Mouse (Mus musculus): ENCODE measurements around the gene Numb. TPM values are rescaled to one million over a fixed set of nuclear protein-coding genes. Genes with fewer than 3 reads are reported as not detected.
A peak's percentile ranks its signal among the peaks of the same experiment; 100 is the strongest.

Gene Numb
- 37.6 and 38.0 TPM in 2 replicates for polyA plus RNA-seq (2014; fragmentation: Nextera tagmentation; extraction: Ambion mirVana)

DNA sequence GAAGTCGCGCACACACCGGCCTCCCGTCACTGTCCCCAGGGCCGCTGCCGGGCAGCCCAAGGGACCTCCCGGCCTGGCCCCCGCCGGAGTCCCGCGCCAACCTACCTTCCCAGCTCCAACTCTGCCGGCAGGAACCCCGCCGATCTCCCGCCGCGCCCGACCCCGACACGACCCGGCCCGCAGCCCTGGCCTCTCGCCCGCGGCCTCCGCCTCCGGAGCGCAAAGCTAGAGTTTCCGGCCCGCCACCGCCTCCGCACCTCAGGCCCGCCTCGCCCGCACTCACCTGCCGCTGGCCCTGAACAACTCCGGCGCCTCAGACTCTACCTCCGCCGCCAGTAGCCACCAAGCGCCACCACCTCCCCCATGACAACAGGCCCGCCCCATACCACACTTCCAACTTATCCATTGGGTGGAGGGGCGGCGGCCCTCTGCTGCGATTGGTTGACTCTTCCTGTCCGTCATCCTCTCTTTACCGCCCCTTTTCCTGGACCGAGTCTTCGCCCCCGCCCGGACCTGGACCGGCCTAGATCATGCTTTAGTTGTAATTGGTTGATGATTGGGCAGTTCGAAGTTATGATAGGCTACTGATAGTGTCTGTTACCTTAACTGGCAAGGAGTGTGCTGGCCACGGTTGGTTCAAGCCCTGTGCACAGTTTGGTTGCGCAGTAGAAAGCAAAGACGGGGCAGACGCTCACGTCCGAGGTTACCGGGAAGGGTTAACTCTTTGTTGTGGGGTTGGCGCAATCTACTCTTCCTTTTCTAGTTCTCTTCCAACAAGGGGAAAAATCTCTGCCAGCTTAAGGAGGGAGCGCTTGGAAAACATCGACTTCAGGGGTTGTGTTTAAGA lies at the start of gene Numb:
Gene Numb (minus strand): TSS at position 400 of the 847 bp plus-strand sequence.
- WGBS: under 1% methylated on average over 50 of the region's 63 CpGs
- H3K4me1 ChIP-seq (ENCODE audit: control insufficient read depth, insufficient read depth, low read length): no peaks in the 10 kb centered on the region
- peak within 1 kb of the TSS; percentile 71 for H3K27ac ChIP-seq (replicated peaks; ENCODE audit: low read depth, low read length)
- H3K27me3 ChIP-seq (ENCODE audit: control insufficient read depth, insufficient read depth, low read length): no peaks in the 10 kb centered on the region
- peak within 1 kb of the TSS; percentile 71 for H3K4me2 ChIP-seq (ENCODE audit: low read depth, severe bottlenecking)
- peak; percentile 99 for DNase-seq (ENCODE audit: low spot score)
- ATAC-seq (ENCODE audit: insufficient number of reproducible peaks, low FRiP score, low TSS enrichment, low read depth): peak; percentile 100
- H3K9me3 ChIP-seq (ENCODE audit: control insufficient read depth, low read length): no peaks in the 10 kb centered on the region
- H3K4me3 ChIP-seq (ENCODE audit: low read depth, low read length): peak within 1 kb of the TSS; percentile 90
- no peaks in the 10 kb centered on the region for H3K36me3 ChIP-seq (ENCODE audit: control insufficient read depth, insufficient read depth, low read length)
- peak within 1 kb of the TSS; percentile 76 for H3K9ac ChIP-seq (ENCODE audit: low read length)

- H3K9ac ChIP-seq (ENCODE audit: low read length): no peak overlapping the region
- WGBS: 78% methylated on average over 7 of the region's 7 CpGs
Observed at GRCm38 (mm10) chr12:83965235-83965634, 43.5 kb upstream of the Numb start.

DNA sequence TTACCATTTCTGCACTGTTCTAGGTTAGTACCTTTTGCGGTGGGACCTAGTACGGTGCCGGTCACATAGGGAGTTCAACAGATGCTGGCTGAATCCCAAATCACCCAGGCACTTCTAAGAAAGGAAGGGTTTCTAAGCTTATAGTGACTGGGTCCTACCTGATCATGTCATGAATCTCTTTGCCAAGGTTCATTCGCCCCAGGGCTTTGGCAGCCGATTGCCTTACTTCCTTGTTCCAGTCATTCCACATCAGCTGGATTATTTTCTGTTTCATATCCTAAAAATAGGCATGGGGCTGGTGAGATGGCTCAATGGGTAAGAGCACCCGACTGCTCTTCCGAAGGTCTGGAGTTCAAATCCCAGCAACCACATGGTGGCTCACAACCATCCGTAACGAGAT lies 36.5 kb upstream of the Numb start:
- DNase-seq (ENCODE audit: low spot score): no peak
- H3K27me3 ChIP-seq (ENCODE audit: control insufficient read depth, insufficient read depth, low read length): no peaks in the 10 kb centered on the region
- 93% methylated on average over 9 of the region's 9 CpGs for WGBS
- no peaks in the 10 kb centered on the region for H3K4me1 ChIP-seq (ENCODE audit: control insufficient read depth, insufficient read depth, low read length)
- H3K27ac ChIP-seq (replicated peaks; ENCODE audit: low read depth, low read length): no peak overlapping the region
- H3K4me3 ChIP-seq (ENCODE audit: low read depth, low read length): no peak overlapping the region
- H3K4me2 ChIP-seq (ENCODE audit: low read depth, severe bottlenecking): no peak overlapping the region
- H3K9ac ChIP-seq (ENCODE audit: low read length): no peak overlapping the region
- no peak for ATAC-seq (ENCODE audit: insufficient number of reproducible peaks, low FRiP score, low TSS enrichment, low read depth)
- no peaks in the 10 kb centered on the region for H3K9me3 ChIP-seq (ENCODE audit: control insufficient read depth, low read length)
- H3K36me3 ChIP-seq (ENCODE audit: control insufficient read depth, insufficient read depth, low read length): no peaks in the 10 kb centered on the region; the same call in none of the 2 replicates

More at GRCm38 (mm10) chr12:83965235-83965634, 43.5 kb upstream of the Numb start:
- DNase-seq (ENCODE audit: low spot score) (no peak), ATAC-seq (ENCODE audit: insufficient number of reproducible peaks, low FRiP score, low TSS enrichment, low read depth) (no peak)
- Histone ChIP-seq H3K27me3 (ENCODE audit: control insufficient read depth, insufficient read depth, low read length) (no peaks in the 10 kb centered on the region), H3K4me2 (ENCODE audit: low read depth, severe bottlenecking) (no peak overlapping the region), H3K36me3 (ENCODE audit: control insufficient read depth, insufficient read depth, low read length) (no peaks in the 10 kb centered on the region), H3K9me3 (ENCODE audit: control insufficient read depth, low read length) (no peaks in the 10 kb centered on the region), H3K27ac (replicated peaks; ENCODE audit: low read depth, low read length) (no peak overlapping the region), H3K4me3 (ENCODE audit: low read depth, low read length) (no peak overlapping the region), H3K4me1 (ENCODE audit: control insufficient read depth, insufficient read depth, low read length) (no peaks in the 10 kb centered on the region)

- peak overlapping the region; percentile 68 for H3K4me2 ChIP-seq (ENCODE audit: low read depth, severe bottlenecking)
- peak overlapping the region; percentile 82 for H3K4me3 ChIP-seq (ENCODE audit: low read depth, low read length)
- H3K36me3 ChIP-seq (ENCODE audit: control insufficient read depth, insufficient read depth, low read length): no peaks in the 10 kb centered on the region; the same call in none of the 2 replicates
- H3K9me3 ChIP-seq (ENCODE audit: control insufficient read depth, low read length): no peaks in the 10 kb centered on the region
- ATAC-seq (ENCODE audit: insufficient number of reproducible peaks, low FRiP score, low TSS enrichment, low read depth) (no peak), DNase-seq (ENCODE audit: low spot score) (no peak)
- H3K27me3 ChIP-seq (ENCODE audit: control insufficient read depth, insufficient read depth, low read length): no peaks in the 10 kb centered on the region
- no peak overlapping the region for H3K27ac ChIP-seq (replicated peaks; ENCODE audit: low read depth, low read length)
- H3K4me1 ChIP-seq (ENCODE audit: control insufficient read depth, insufficient read depth, low read length): peaks cover 7% of the 10 kb centered on the region; the same call in 1 of the 2 replicates
- peak overlapping the region; percentile 86; the same call in 1 of the 2 replicates for H3K9ac ChIP-seq (ENCODE audit: low read length)
- WGBS: 66% methylated on average over 32 of the region's 32 CpGs
Observed at GRCm38 (mm10) chr12:83951711-83952575, 30.2 kb upstream of the Numb start.

- peaks cover 7% of the 10 kb centered on the region; the same call in 1 of the 2 replicates for H3K4me1 ChIP-seq (ENCODE audit: control insufficient read depth, insufficient read depth, low read length)
- H3K36me3 ChIP-seq (ENCODE audit: control insufficient read depth, insufficient read depth, low read length): no peaks in the 10 kb centered on the region; the same call in none of the 2 replicates
- peak overlapping the region; percentile 82 for H3K4me3 ChIP-seq (ENCODE audit: low read depth, low read length)
- H3K9ac ChIP-seq (ENCODE audit: low read length): peak overlapping the region; percentile 86
- H3K4me2 ChIP-seq (ENCODE audit: low read depth, severe bottlenecking): peak overlapping the region; percentile 68
- peak; percentile 32; the same call in 1 of the 2 replicates for ATAC-seq (ENCODE audit: insufficient number of reproducible peaks, low FRiP score, low TSS enrichment, low read depth)
- under 1% methylated on average over 107 of the region's 116 CpGs for whole genome bisulfite sequencing
- H3K9me3 ChIP-seq (ENCODE audit: control insufficient read depth, low read length): no peaks in the 10 kb centered on the region
- H3K27me3 ChIP-seq (ENCODE audit: control insufficient read depth, insufficient read depth, low read length): no peaks in the 10 kb centered on the region
- peak overlapping the region; percentile 62 for H3K27ac ChIP-seq (replicated peaks; ENCODE audit: low read depth, low read length)
- DNase-seq (ENCODE audit: low spot score): peak; percentile 67
Observed at GRCm38 (mm10) chr12:83950840-83951701, 29.3 kb upstream of the Numb start.

DNA sequence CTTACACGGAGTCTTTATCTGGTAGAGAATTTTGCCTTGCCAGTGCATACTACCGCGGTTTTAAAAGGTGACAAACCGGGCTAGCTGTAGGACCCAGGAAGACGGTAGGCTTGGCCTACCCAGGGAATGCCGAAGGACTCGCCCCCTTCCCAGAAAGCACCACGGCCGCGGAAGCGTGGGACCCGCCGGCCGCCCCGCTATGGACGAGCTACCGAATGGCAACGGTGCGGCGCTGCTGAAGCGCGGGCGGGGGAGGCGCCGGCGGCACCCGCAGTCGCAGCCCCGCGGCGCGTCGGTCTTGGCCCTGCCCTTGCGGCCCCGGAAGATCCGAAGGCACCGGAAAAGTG lies 28.7 kb upstream of the Numb start, which contains the start of gene Riox1:
Gene Riox1 (plus strand): TSS at position 116 of the 347 bp plus-strand sequence.
- Histone ChIP-seq H3K9ac (ENCODE audit: low read length) (peak within 1 kb of the TSS; percentile 86), H3K36me3 (ENCODE audit: control insufficient read depth, insufficient read depth, low read length) (no peaks in the 10 kb centered on the region; the same call in 1 of the 2 replicates), H3K4me3 (ENCODE audit: low read depth, low read length) (peak within 1 kb of the TSS; percentile 82), H3K27me3 (ENCODE audit: control insufficient read depth, insufficient read depth, low read length) (no peaks in the 10 kb centered on the region), H3K27ac (replicated peaks; ENCODE audit: low read depth, low read length) (peak within 1 kb of the TSS; percentile 62), H3K4me1 (ENCODE audit: control insufficient read depth, insufficient read depth, low read length) (peaks cover 7% of the 10 kb centered on the region; the same call in 1 of the 2 replicates), H3K9me3 (ENCODE audit: control insufficient read depth, low read length) (no peaks in the 10 kb centered on the region), H3K4me2 (ENCODE audit: low read depth, severe bottlenecking) (peak within 1 kb of the TSS; percentile 68)
- under 1% methylated on average over 37 of the region's 37 CpGs for WGBS
- peak; percentile 86; the same call in 1 of the 2 replicates for ATAC-seq (ENCODE audit: insufficient number of reproducible peaks, low FRiP score, low TSS enrichment, low read depth)
- DNase-seq (ENCODE audit: low spot score): peak; percentile 88

DNA sequence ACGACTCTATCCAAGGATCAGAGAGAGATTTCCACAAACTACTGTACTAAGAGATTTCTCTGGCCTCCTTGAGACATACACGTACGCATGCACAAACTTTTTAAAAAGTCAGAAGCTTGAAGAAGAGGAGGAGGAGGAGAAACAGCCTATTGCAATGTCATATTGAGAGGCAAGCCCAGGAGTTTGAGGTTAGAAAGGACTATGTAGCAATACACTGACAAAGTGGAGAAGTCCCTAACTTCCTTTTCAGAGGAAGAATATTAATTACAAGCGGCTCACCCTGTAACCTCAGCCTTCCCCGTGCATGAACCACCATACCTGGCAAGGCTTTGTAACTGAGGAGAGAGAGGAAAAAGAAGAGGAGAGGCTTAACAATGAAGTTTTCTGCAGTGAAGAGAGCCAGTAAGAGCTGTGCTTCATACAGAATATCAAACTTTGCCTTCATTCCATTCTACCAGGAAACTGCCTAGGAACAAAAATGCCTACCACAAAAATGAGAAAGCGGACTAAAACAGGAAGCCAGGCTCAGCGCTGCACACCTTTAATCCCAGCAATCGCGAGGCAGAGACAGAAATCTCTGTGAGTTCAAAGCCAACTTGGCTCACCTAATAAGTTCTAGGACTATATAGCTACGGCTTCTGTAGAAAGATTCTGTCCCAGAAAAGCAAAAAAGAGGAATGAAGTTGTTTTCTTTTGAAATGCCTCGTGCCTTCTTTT lies 28.2 kb upstream of the Numb start:
- no peak overlapping the region for H3K27ac ChIP-seq (replicated peaks; ENCODE audit: low read depth, low read length)
- peak overlapping the region; percentile 56 for H3K9ac ChIP-seq (ENCODE audit: low read length)
- ATAC-seq (ENCODE audit: insufficient number of reproducible peaks, low FRiP score, low TSS enrichment, low read depth) (no peak), DNase-seq (ENCODE audit: low spot score) (no peak)
- H3K4me2 ChIP-seq (ENCODE audit: low read depth, severe bottlenecking): peak overlapping the region; percentile 68
- no peaks in the 10 kb centered on the region for H3K27me3 ChIP-seq (ENCODE audit: control insufficient read depth, insufficient read depth, low read length)
- 30% methylated on average over 11 of the region's 11 CpGs for WGBS
- H3K36me3 ChIP-seq (ENCODE audit: control insufficient read depth, insufficient read depth, low read length): no peaks in the 10 kb centered on the region; the same call in 1 of the 2 replicates
- no peaks in the 10 kb centered on the region for H3K9me3 ChIP-seq (ENCODE audit: control insufficient read depth, low read length)
- H3K4me1 ChIP-seq (ENCODE audit: control insufficient read depth, insufficient read depth, low read length): peaks cover 7% of the 10 kb centered on the region; the same call in 1 of the 2 replicates
- peak overlapping the region; percentile 82 for H3K4me3 ChIP-seq (ENCODE audit: low read depth, low read length)
